Mouse (Mus musculus): ENCODE measurements around the gene Wdfy4.

Wdfy4 gene

GRCm38 (mm10) chr14:32970700-32971099, 214.6 kb downstream of the Wdfy4 start:
- no peak for DNase-seq (ENCODE audit: low spot score)

GRCm38 (mm10) chr14:32964742-32965141, 220.6 kb downstream of the Wdfy4 start:
- no peak for DNase-seq (ENCODE audit: low spot score)

- peak; percentile 5 for DNase-seq (ENCODE audit: low spot score)
Observed at GRCm38 (mm10) chr14:32960481-32960880, 224.8 kb downstream of the Wdfy4 start.

- no peak for DNase-seq (ENCODE audit: low spot score)
Observed at GRCm38 (mm10) chr14:32958671-32959070, 226.6 kb downstream of the Wdfy4 start.

DNA sequence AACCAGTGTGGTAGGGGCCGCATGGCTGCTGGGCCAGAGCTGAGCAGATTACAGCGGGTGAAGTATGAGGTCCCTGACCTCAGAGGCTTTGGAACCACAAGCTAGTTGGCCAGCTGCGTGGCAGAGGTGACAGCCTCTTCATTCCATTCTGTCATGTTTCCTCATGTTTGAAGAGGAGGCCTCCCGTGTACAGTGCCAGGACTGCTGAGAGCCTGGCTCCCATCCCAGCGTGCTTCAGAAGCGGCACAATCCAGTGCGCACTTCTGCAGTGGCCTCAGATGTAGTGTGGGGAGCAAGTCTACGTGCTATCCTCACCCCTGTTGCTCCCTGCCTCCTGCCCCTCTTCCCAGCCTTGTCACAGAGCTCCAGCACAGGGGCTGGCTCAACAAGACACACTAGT, 228.8 kb downstream of the Wdfy4 start:
- DNase-seq (ENCODE audit: low spot score), result no peak

GRCm38 (mm10) chr14:32950312-32951301, 234.7 kb downstream of the Wdfy4 start:
- no peak for DNase-seq (ENCODE audit: low spot score)

GRCm38 (mm10) chr14:32947512-32947911, 237.8 kb downstream of the Wdfy4 start:
- no peak for DNase-seq (ENCODE audit: low spot score)

DNA sequence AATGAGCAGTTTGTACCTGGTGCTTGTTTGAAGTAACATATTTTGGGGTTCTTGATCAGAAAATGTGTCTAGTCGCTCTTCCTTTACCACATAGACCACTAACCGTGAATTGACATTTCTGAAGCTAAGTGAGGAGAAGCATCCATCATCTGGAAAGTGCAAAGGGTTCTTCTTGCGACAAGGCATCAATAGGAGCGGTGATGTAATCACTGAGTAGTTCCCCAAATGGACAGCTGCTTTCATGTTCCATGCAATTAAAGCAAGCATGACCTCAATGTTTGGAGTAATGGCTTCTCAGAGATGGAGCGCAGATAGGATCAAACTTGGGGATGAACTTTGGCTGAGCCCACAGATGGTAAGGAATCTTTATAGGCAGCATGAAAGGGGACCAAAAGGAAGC, 246.1 kb downstream of the Wdfy4 start:
- DNase-seq (ENCODE audit: low spot score), result no peak

GRCm38 (mm10) chr14:32934064-32934463, 251.2 kb downstream of the Wdfy4 start:
- no peak for DNase-seq (ENCODE audit: low spot score)

DNA sequence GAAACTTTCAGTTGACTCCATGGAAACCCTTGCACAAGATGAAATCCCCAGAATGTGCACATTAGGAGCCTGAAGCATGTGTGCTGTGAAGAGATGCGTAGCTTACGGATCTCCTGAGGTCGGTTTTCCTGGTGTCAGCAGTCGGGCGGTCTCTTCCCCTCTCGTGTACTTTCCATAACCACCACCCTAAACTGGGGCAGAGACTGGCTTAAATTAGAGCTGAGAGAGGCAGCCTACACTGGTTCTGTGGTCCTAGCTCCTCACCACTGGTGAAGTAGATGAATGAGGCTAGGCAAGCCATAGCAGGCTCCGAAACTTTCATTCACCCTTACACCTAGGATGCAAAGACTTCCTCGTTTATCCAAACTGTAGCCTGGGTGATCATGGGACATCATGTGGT, 253.1 kb downstream of the Wdfy4 start:
- no peak for DNase-seq (ENCODE audit: low spot score)

GRCm38 (mm10) chr14:32931709-32932108, 253.6 kb downstream of the Wdfy4 start:
- DNase-seq (ENCODE audit: low spot score), result no peak

DNA sequence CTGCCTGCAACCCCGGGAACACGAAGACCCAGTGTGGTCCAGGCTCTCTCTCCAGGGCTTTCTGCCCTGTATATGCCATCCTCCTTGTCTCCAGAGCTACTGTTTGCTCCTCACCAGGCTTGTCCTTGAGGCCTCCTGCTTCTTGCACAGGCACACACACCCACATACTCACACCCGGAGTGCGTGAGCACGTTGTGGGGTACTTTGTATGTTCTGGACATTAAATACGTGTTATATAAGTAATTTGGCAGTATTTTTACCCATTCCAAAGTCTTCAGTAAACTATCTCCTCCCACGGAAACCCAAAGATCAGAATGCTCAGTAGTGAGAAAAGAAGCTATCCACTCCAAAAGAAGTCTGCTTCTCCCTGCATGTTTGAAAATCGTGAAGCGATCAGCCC, 261.4 kb downstream of the Wdfy4 start:
- DNase-seq (ENCODE audit: low spot score), result no peak

DNA sequence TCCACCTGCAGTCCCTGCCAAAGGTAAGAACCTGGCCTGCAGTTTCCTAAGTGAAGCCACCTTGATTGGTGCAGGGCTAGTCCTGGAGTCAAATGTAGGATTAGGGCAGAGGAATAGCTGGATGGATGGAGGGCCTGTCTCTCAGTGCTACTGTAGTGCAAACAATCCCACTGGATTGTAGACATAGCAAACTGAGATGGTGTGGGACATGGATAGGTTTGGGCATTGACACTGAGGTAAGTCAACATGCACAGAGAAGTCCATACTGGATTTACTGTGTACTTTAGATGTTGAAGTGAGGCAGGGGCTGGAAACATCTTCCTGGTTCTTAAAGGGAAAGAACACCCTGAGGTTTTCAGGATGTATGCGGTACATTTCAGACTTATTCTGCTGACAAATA, 267.4 kb downstream of the Wdfy4 start:
- no peak for DNase-seq (ENCODE audit: low spot score)

GRCm38 (mm10) chr14:32915360-32915759, 269.9 kb downstream of the Wdfy4 start:
- DNase-seq (ENCODE audit: low spot score), result no peak

DNA sequence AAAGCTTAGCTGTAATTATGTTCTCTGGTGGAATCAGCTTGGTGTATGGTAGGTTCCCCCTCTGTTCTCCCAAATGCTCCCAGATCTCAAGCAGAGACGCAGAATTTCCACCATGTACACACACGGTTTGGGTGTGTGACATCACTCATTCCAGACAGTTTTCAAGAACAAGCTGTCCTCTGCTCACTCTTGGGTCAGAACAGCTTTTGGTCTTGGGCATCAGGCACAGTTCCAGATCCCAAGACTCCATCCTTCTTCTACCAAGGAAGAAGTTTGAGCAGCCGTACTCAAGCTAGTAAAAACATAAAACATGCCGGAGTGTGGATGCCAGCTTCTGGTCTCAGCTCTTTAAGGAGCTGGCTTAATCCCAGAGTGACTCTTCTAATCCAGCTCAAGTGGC, 274.1 kb downstream of the Wdfy4 start:
- DNase-seq (ENCODE audit: low spot score), result no peak
